Mouse (Mus musculus) kidney, postnatal 36 days (tissue): Measurements from ENCODE around the gene Trpm6.
A peak's percentile ranks its signal among the peaks of the same experiment; 100 is the strongest.

Source experiments
- DNase-seq, 2 experiments: peaks; one replicate each; pipeline ENCODE4 v3.0.0; 2021 to 2022; ENCODE audit warnings: mixed read lengths in 2 of 2

Trpm6 gene

GRCm38 (mm10) chr19:18749598-18750339 is at the start of gene Trpm6:
Gene Trpm6, plus strand, starts transcription at chr19:18749983.
- peak; percentile 39 to 47 for DNase-seq

GRCm38 (mm10) chr19:18708101-18708500 is 41.7 kb upstream of the Trpm6 start:
- DNase-seq: no peak

- no peak for DNase-seq
These were observed 38.9 kb upstream of the Trpm6 start for GRCm38 (mm10) chr19:18710903-18711302.

GRCm38 (mm10) chr19:18711589-18711988 is 38.2 kb upstream of the Trpm6 start:
- DNase-seq: no peak

- no peak for DNase-seq
These were observed 37.5 kb upstream of the Trpm6 start for GRCm38 (mm10) chr19:18712153-18712865.

GRCm38 (mm10) chr19:18712866-18713300 is 36.9 kb upstream of the Trpm6 start, which contains the start of gene D030056L22Rik:
Gene D030056L22Rik, plus strand, starts transcription at chr19:18713193.
- DNase-seq: peak; percentile 98 to 99

GRCm38 (mm10) chr19:18713357-18713756 is 36.4 kb upstream of the Trpm6 start:
- peak; percentile 46 to 77 for DNase-seq

- peak; percentile 82 to 86 for DNase-seq
These were observed 33.4 kb upstream of the Trpm6 start for GRCm38 (mm10) chr19:18716374-18716773.

- peak in 1 of 2 experiments; percentile 35 for DNase-seq
These were observed 29.4 kb upstream of the Trpm6 start for GRCm38 (mm10) chr19:18720337-18720736.

- no peak for DNase-seq
These were observed 24.6 kb upstream of the Trpm6 start for GRCm38 (mm10) chr19:18725186-18725585.

GRCm38 (mm10) chr19:18730255-18730654 is 19.5 kb upstream of the Trpm6 start:
- no peak for DNase-seq

- no peak for DNase-seq
These were observed 18.7 kb upstream of the Trpm6 start for GRCm38 (mm10) chr19:18731077-18731476.

GRCm38 (mm10) chr19:18735901-18736300 is 13.9 kb upstream of the Trpm6 start:
- no peak for DNase-seq

- no peak for DNase-seq
These were observed 10.6 kb upstream of the Trpm6 start for GRCm38 (mm10) chr19:18739146-18739545.

GRCm38 (mm10) chr19:18743946-18744345 is 5.8 kb upstream of the Trpm6 start:
- DNase-seq: no peak

- no peak for DNase-seq
These were observed 3.0 kb upstream of the Trpm6 start for GRCm38 (mm10) chr19:18746576-18747340.

- no peak for DNase-seq
These were observed 2.4 kb upstream of the Trpm6 start for GRCm38 (mm10) chr19:18747379-18747778.

GRCm38 (mm10) chr19:18757191-18757590 is 7.4 kb downstream of the Trpm6 start:
- DNase-seq: no peak

- no peak for DNase-seq
These were observed 7.9 kb downstream of the Trpm6 start for GRCm38 (mm10) chr19:18757706-18758105.

- DNase-seq: no peak
These were observed 8.5 kb downstream of the Trpm6 start for GRCm38 (mm10) chr19:18758269-18758668.

GRCm38 (mm10) chr19:18758916-18759315 is 9.1 kb downstream of the Trpm6 start:
- DNase-seq: peak in 1 of 2 experiments; percentile 12

- DNase-seq: no peak
These were observed 16.6 kb downstream of the Trpm6 start for GRCm38 (mm10) chr19:18766399-18766798.

- DNase-seq: no peak
These were observed 21.3 kb downstream of the Trpm6 start for GRCm38 (mm10) chr19:18771048-18771447.
